Mouse (Mus musculus) gastrocnemius, postnatal 14 days (tissue): ENCODE results near the gene Lypd3. TPM values are rescaled to one million over a fixed set of nuclear protein-coding genes. Genes with fewer than 3 reads are reported as not detected.
A peak's percentile ranks its signal among the peaks of the same experiment; 100 is the strongest.
"Not testable (repeated sequence)": the region's sequence is repeated elsewhere in the genome, so short reads cannot be mapped to it uniquely, and the experiment has no call there.

ENCODE experiments used
- DNase-seq: peaks from one replicate; pipeline ENCODE4 v3.0.0; 2021; ENCODE audit warnings: mixed read lengths
- intact Hi-C: fragments of 180-260 bp; cut with DNase I; formaldehyde crosslinking; loops from one replicate; pipeline ENCODE4 v1.15.1; 2025; ENCODE audit warnings: low total_unique reads
- total RNA-seq, 2 experiments: library from RNA; stranded (reverse); gene quantifications; 2 replicates each; pipeline ENCODE4 v1.2.3; 2021

Gene Lypd3
- total RNA-seq, 2 experiments from 2014 or later, result not detected

- intact Hi-C loops, result no loop called here
- DNase-seq, result no peak
Observed at GRCm38 (mm10) chr7:24646486-24646885, 10.1 kb downstream of the Lypd3 start.

- intact Hi-C loops, result loop anchor here (5.0 kb wide), 1 partner anchor 46 kb away; no protein-coding TSS in a partner anchor
- peak; percentile 58 for DNase-seq
Observed at GRCm38 (mm10) chr7:24653681-24654080, 17.3 kb downstream of the Lypd3 start.

GRCm38 (mm10) chr7:24659737-24660357 lies 23.5 kb downstream of the Lypd3 start:
- intact Hi-C loops, result loop anchor here (5.0 kb wide), 1 partner anchor 63 kb away; no protein-coding TSS in a partner anchor
- DNase-seq, result no peak

GRCm38 (mm10) chr7:24661118-24661904 lies 25.0 kb downstream of the Lypd3 start:
- intact Hi-C loops, result loop anchor here (5.0 kb wide), 1 partner anchor 64 kb away; no protein-coding TSS in a partner anchor
- no peak for DNase-seq

- intact Hi-C loops, result loop anchor here (5.0 kb wide), 1 partner anchor 65 kb away; no protein-coding TSS in a partner anchor
- peak; percentile 40 for DNase-seq
Observed at GRCm38 (mm10) chr7:24662575-24662974, 26.2 kb downstream of the Lypd3 start.

- no peak for DNase-seq
- intact Hi-C loops, result loop anchor here (5.0 kb wide), 1 partner anchor 67 kb away; no protein-coding TSS in a partner anchor
Observed at GRCm38 (mm10) chr7:24664301-24664700, 28.0 kb downstream of the Lypd3 start.

GRCm38 (mm10) chr7:24664959-24665358 lies 28.6 kb downstream of the Lypd3 start:
- intact Hi-C loops, result loop anchor here (5.0 kb wide), 1 partner anchor 68 kb away; no protein-coding TSS in a partner anchor
- no peak for DNase-seq

- intact Hi-C loops, result no loop called here
- DNase-seq, result no peak
Observed at GRCm38 (mm10) chr7:24671944-24672439, 35.6 kb downstream of the Lypd3 start.

- no peak for DNase-seq
- intact Hi-C loops, result no loop called here
Observed at GRCm38 (mm10) chr7:24676575-24676974, 40.2 kb downstream of the Lypd3 start, which contains the start of gene Tex101. TSS of gene Tex101 (minus strand) at chr7:24676675.

GRCm38 (mm10) chr7:24684121-24684520 lies 47.8 kb downstream of the Lypd3 start:
- DNase-seq, intact Hi-C loops: not testable (repeated sequence)

- intact Hi-C loops, DNase-seq: not testable (repeated sequence)
Observed at GRCm38 (mm10) chr7:24687519-24687918, 51.2 kb downstream of the Lypd3 start.

Other genes with a start within 250 kb of the Lypd3 start
- gene Smg9, start 236.9 kb upstream of the Lypd3 start, total RNA-seq, result 1 to 10 TPM; 9.2 to 9.5 TPM
- gene Irgc1, start 184.3 kb upstream of the Lypd3 start, total RNA-seq, result under 1 TPM in 1 of 2 experiments, not detected in 1; 0.12 TPM
- gene Plaur, start 174.1 kb upstream of the Lypd3 start, total RNA-seq, result 1 to 10 TPM in 1 of 2 experiments, under 1 TPM in 1; 0.84 to 1.2 TPM
- 10 to 100 TPM in 1 of 2 experiments, 1 to 10 TPM in 1; 5.3 to 17.7 TPM for gene Cadm4, start 154.5 kb upstream of the Lypd3 start, total RNA-seq
- 1 to 10 TPM; 6.4 to 8.3 TPM for gene Zfp428, start 129.5 kb upstream of the Lypd3 start, total RNA-seq
- gene AC161166.1, start 124.1 kb upstream of the Lypd3 start, total RNA-seq, result not detected
- gene Irgq, start 105.9 kb upstream of the Lypd3 start, total RNA-seq, result 10 to 100 TPM; 10.5 to 12.8 TPM
- gene Pinlyp, start 90.4 kb upstream of the Lypd3 start, total RNA-seq, result not detected
- gene Xrcc1, start 90.3 kb upstream of the Lypd3 start, total RNA-seq, result 10 to 100 TPM; 16.5 to 18.5 TPM
- gene Ethe1, start 49.0 kb upstream of the Lypd3 start, total RNA-seq, result 10 to 100 TPM; 12.0 to 15.3 TPM
- under 1 TPM; 0.38 to 0.45 TPM for gene Zfp575, start 48.9 kb upstream of the Lypd3 start, total RNA-seq
- under 1 TPM; 0.59 to 0.66 TPM for gene Phldb3, start 25.8 kb upstream of the Lypd3 start, total RNA-seq
- not detected for gene Tex101, start 40.1 kb downstream of the Lypd3 start, total RNA-seq
- gene BC049730, start 72.7 kb downstream of the Lypd3 start, total RNA-seq, result not detected
- gene Gm4763, start 90.4 kb downstream of the Lypd3 start, total RNA-seq, result not detected
- gene Cd177, start 123.8 kb downstream of the Lypd3 start, total RNA-seq, result not detected
- gene Ceacam10, start 140.7 kb downstream of the Lypd3 start, total RNA-seq, result not detected
- gene Gm9844, start 225.7 kb downstream of the Lypd3 start, total RNA-seq, result 1 to 10 TPM in 1 of 2 experiments, not detected in 1; 1.0 TPM
- not detected for gene Lypd4, start 233.4 kb downstream of the Lypd3 start, total RNA-seq
- gene Dmrtc2, start 233.5 kb downstream of the Lypd3 start, total RNA-seq, result not detected
- 100 to 1,000 TPM; 481 to 524 TPM for gene Rps19, start 247.8 kb downstream of the Lypd3 start, total RNA-seq